Mouse (Mus musculus) brain, embryonic 14.5 days (tissue): ENCODE results near the gene Kcnma1. TPM values are rescaled to one million over a fixed set of nuclear protein-coding genes. Genes with fewer than 3 reads are reported as not detected.

Source experiments
- DNase-seq: peaks from one replicate; pipeline ENCODE4 v3.0.0-alpha.2; 2011; ENCODE audit warnings: low read depth
- CTCF ChIP-seq: fragments of 200-500 bp; IDR thresholded peaks from 2 replicates; pipeline ENCODE4 v1.5.1; 2012; ENCODE audit warnings: inconsistent platforms, mild to moderate bottlenecking, moderate library complexity, borderline replicate concordance; ENCODE audit not compliant: insufficient read depth, insufficient read length; ENCODE audit errors: extremely low read depth
- POLR2A ChIP-seq: fragments of 200-500 bp; IDR thresholded peaks from 2 replicates; pipeline ENCODE4 v1.6.1; 2012; ENCODE audit warnings: mild to moderate bottlenecking, inconsistent platforms, borderline replicate concordance; ENCODE audit not compliant: poor library complexity, insufficient read depth, insufficient read length, severe bottlenecking; ENCODE audit errors: extremely low read depth
- polyA plus RNA-seq: library from polyadenylated mRNA; depleted of rRNA; stranded (reverse); fragments of >200 nt; gene quantifications from 2 replicates; pipeline ENCODE4 v1.2.3, GENCODE M21; 2012

The Kcnma1 gene
- polyA plus RNA-seq, 1 experiment, result 18.3 TPM

DNA sequence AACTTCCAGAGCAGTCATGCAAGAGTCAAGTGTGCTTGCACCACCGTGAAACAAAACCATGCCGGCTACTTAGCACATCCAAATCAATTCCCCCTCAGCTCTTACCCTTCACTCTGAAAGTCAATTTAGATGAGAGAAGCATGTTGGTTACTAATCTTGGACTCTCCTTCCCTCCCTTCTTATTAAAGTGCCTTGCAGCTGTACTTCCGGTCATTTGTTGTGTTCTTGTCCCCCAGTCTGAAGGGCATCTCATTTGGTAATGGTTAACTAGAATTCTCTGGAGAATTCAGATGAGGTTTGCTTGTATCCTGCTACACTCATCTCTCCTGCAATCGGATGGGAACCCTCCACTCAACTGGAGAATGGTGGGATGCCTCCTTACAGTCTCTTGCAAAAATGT, 267.3 kb downstream of the Kcnma1 start:
- no peak for DNase-seq

DNA sequence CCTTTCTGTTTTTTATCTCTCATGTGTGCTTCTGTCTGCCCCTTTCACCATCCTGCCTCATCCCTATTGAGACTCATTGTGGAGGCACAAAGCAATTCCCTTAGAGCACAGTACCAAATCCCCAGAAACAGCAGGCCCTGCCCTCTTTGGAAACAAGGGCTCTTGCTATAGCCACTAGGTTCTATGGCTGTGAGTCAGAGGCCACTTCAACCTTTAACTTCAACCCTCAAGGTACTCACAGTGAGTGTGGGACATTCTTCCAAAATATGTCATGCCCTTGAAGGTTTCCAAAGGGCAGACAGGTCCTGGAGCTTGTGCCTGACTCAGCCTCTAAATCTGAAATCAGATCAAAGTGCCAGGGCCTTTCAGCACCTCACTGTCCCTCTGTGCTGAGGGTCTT, 272.8 kb downstream of the Kcnma1 start:
- no peak for DNase-seq
- TF ChIP-seq CTCF (no peak), POLR2A (no peak)

More for the DNA sequence above, 267.3 kb downstream of the Kcnma1 start:
- TF ChIP-seq POLR2A, result no peak
- no peak for TF ChIP-seq CTCF

GRCm38 (mm10) chr14:23734200-23734599, 280.1 kb downstream of the Kcnma1 start:
- no peak for DNase-seq
- no peak for TF ChIP-seq CTCF
- no peak for TF ChIP-seq POLR2A

DNA sequence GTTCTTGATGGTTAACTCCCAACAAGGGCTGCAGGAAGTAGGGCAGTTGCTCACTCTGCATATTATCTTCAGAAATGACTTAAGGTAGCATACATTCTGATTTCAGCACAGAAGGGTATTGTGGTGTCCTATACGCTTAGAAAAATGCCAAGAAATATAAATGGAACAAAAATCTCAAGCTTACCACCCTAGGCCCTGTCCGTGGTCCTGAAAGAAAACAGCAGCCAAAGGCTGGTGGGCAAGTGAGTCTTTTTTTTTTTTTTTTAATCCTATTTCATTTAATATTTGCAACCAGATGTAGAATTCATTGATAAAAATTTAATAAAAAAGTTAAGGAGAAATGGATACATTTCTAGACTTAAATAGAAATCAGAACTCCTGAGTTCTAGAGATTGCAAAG, 284.9 kb downstream of the Kcnma1 start:
- no peak for DNase-seq
- TF ChIP-seq CTCF (no peak), POLR2A (no peak)

- no peak for TF ChIP-seq CTCF
- TF ChIP-seq POLR2A, result no peak
- DNase-seq, result peak; percentile 67
Measured at GRCm38 (mm10) chr14:23723701-23724430, 290.4 kb downstream of the Kcnma1 start.

- peak; percentile 55 for DNase-seq
- TF ChIP-seq POLR2A (no peak), CTCF (no peak)
Measured at GRCm38 (mm10) chr14:23719246-23719645, 295.0 kb downstream of the Kcnma1 start.

GRCm38 (mm10) chr14:23718667-23719066, 295.6 kb downstream of the Kcnma1 start:
- DNase-seq, result no peak
- TF ChIP-seq POLR2A (no peak), CTCF (no peak)

DNA sequence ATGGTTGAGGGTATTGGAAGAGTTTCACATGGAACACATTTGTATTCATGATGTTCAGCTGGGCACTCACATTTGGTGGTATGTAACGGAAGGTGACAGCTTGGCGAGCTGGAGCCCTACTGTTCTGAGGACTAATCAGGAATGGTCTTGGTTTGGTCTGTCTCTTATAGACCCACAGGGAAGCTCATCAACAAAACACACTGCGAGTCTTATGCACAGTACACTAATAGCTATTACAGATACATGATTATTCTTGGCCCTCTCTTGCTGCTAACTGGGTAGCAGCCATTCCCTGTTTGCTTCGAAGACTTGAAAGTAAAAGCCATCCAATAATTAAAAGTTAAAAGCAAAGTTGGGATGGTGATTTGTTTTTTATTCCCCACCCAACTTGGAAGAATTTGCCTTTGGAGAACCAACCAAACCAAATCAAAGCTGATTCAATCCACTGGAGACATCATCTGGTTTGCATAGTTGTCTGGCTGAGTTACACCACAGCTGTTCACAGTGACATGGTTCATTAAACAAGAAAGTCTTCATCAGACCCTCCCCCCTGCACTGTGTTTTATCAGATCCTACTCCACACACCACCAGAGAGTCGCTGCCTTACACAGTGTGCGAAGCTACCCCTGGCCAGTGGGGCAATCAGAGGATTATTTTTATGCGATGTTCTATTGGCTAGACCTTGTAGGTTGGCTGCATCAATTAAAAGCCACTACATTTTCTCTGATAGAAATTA, 299.7 kb downstream of the Kcnma1 start:
- TF ChIP-seq POLR2A, result no peak
- no peak for TF ChIP-seq CTCF
- DNase-seq, result peak; percentile 48

GRCm38 (mm10) chr14:23712891-23713290, 301.4 kb downstream of the Kcnma1 start:
- TF ChIP-seq POLR2A (no peak), CTCF (no peak)
- DNase-seq, result no peak

DNA sequence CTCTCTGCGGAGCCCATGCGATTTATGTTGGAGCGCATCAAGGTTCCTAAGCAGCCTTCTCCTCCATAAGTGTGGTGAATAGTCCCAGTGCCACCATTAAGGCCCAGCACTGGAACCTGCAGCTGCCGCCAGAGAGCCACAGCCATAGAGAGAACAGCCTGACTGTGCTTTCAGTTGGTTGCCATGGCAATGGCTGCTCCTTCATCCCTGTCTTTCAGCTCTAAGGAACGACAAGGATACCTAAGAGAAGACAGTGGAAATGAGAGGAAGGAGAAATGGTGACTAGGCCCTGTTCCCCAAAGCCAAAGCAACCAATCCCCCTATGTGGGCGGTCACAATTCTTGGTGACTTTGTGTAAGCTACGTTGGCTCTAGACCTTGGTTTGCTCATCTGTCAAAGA, 303.3 kb downstream of the Kcnma1 start:
- peak; percentile 75 for DNase-seq

GRCm38 (mm10) chr14:23706837-23707236, 307.5 kb downstream of the Kcnma1 start:
- no peak for TF ChIP-seq POLR2A
- no peak for TF ChIP-seq CTCF
- no peak for DNase-seq

More for the DNA sequence above, 303.3 kb downstream of the Kcnma1 start:
- no peak for TF ChIP-seq CTCF
- no peak for TF ChIP-seq POLR2A
